Mouse (Mus musculus) neural tube, embryonic 11.5 days (tissue): ENCODE data around the gene Mga. TPM values are rescaled to one million over a fixed set of nuclear protein-coding genes. Genes with fewer than 3 reads are reported as not detected.

Experiments
- microRNA-seq: library from miRNA; unstranded; fragments of <30 nt; microRNA quantifications from one replicate; pipeline ENCODE4, GENCODE M21; 2016
- polyA plus RNA-seq: library from polyadenylated mRNA; unstranded; fragments of >200 nt; fragmentation: Nextera tagmentation; extraction: Ambion mirVana; gene quantifications from 2 replicates; pipeline ENCODE4 v1.2.1, GENCODE M21; 2014

Mga gene
- polyA plus RNA-seq, 1 experiment from 2014 or later: 36.3 TPM

Small RNA genes within 50 kb of the gene (microRNA-seq; reads per million reads assigned to microRNA genes)
- gene Mir7665: not detected

Other genes with a start within 250 kb of the Mga start
- 38.7 and 39.8 TPM in 2 replicates for gene Ndufaf1, start 234.4 kb upstream of the Mga start, polyA plus RNA-seq
- gene Rtf1, start 222.2 kb upstream of the Mga start, polyA plus RNA-seq: 31.9 and 35.0 TPM in 2 replicates
- gene Itpka, start 154.9 kb upstream of the Mga start, polyA plus RNA-seq: 0.78 and 1.1 TPM in 2 replicates
- gene Ltk, start 136.8 kb upstream of the Mga start, polyA plus RNA-seq: 0.13 TPM in 1 of 2 replicates, not detected in the other
- gene Rpap1, start 109.7 kb upstream of the Mga start, polyA plus RNA-seq: 23.5 and 26.6 TPM in 2 replicates
- 19.0 and 20.0 TPM in 2 replicates for gene Tyro3, start 99.5 kb upstream of the Mga start, polyA plus RNA-seq
- gene Mapkbp1, start 75.5 kb downstream of the Mga start, polyA plus RNA-seq: 3.0 and 3.7 TPM in 2 replicates
- 24.9 and 28.9 TPM in 2 replicates for gene Jmjd7, start 130.3 kb downstream of the Mga start, polyA plus RNA-seq
- 3.8 and 4.4 TPM in 2 replicates for gene Gm28042, start 130.3 kb downstream of the Mga start, polyA plus RNA-seq
- 1.4 and 1.6 TPM in 2 replicates for gene Pla2g4b, start 136.2 kb downstream of the Mga start, polyA plus RNA-seq